Mouse (Mus musculus): ENCODE results near the gene Ccnl1.
A peak's percentile ranks its signal among the peaks of the same experiment; 100 is the strongest.

Gene Ccnl1

DNA sequence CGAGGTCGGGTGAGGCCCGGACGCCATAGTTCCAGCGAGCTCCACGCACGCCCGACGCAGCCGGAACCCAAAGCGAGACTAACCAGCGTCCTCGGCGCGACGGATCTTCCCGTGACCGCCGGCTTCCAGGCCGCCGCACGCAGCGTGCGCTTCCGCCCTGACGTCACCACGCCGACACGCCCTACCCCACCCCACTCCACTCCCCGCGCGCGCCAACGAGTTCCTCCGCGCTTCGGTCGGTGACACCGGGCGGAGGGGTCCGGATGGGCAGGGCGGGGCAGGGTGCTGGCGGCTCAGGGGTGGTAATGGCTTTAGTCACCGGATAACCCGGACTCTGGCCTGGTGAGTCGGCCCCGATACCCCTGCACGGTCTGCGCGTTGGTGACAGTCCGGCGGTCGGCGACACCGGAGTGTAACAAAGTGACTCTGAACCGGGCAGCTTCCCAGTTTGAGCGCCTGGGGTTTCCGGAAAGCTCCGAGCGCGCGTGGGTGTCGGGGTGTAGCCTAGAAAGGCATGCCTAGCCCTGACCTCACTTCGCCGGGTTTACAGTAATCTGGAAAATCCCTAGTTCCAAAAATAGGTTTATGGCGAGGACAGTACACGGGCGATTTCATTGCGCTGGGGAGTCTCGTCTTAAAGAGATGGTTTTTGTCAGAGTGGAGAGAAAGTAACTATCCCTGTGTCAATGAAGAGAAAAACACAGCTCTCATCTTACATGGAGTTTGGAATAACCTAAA lies at the start of gene Ccnl1:
Ccnl1 (minus strand) TSS at position 148 of the 738 bp plus-strand sequence.
- DNase-seq: peak; percentile 94 to 98

DNA sequence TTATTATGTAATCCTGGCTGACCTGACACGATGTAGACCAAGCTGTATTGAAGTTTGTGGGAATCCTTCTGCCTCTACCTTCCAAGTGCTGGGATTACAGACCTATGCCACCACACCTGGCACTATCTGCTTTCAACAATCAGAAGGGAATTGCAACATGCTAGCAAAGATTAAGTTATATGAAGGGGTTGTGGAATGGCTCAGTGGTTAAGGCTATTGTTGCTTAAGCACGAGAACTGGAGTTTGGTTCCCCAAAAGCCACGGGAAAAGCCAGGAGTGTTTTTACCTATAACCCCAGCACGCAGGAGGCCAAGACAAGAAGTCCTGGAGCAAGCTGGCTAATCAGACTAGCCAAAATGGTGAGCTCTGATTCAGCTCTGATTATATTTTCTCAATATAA lies 46.9 kb upstream of the Ccnl1 start:
- no peak for DNase-seq

DNA sequence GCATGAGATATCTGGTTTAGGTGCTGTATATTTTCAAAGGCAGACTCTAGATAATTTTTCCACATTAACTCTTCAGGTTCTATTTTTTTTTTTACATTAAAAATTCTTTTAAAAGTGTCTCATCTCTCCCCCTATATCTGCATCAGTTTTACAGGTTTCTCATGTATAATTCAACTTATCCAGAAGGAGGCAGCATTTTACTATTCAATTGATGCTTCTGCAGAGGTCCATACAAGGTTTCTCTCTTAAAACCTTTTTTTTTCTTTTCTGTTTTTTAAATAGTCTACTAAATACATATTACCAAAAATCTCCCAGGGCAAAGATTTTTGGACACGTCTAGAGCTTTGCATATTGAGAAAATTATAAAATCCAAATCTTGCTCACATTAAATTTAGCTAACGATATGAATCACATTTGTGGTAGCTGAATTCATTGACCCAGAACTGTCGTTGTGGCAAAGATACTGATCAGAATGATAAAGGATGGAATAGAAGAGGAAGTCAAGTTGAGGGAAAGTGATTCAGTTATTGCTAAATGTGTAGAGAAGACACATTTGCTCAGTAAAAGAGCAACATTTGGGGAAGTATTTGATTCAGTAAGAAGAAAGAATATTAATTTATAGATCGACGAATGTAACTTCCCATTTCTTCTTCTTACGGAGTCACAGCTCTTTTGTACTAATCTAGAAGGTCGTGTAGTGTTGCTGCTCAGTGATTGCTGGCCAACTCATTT lies 46.3 kb upstream of the Ccnl1 start:
- DNase-seq: no peak

DNA sequence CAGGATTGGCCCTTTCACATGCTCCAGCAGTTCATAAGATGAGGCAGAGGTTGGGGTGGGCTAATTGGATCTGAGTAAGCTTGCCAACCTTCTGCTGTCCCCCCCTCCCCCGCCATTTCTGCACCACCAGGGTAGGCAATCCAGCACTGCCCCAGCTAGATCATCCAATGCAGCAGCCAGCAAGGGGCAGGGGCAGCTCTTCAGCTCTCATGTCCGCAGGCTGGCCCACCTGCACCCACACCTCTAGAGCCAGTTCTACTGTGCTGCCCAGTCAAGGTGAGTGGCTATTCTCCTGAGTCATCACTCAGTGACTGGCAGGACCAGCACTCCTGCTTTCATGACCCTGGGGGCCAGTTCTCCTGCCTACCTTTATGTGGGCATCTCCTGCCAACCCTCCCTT lies 42.4 kb upstream of the Ccnl1 start:
- no peak for DNase-seq

DNA sequence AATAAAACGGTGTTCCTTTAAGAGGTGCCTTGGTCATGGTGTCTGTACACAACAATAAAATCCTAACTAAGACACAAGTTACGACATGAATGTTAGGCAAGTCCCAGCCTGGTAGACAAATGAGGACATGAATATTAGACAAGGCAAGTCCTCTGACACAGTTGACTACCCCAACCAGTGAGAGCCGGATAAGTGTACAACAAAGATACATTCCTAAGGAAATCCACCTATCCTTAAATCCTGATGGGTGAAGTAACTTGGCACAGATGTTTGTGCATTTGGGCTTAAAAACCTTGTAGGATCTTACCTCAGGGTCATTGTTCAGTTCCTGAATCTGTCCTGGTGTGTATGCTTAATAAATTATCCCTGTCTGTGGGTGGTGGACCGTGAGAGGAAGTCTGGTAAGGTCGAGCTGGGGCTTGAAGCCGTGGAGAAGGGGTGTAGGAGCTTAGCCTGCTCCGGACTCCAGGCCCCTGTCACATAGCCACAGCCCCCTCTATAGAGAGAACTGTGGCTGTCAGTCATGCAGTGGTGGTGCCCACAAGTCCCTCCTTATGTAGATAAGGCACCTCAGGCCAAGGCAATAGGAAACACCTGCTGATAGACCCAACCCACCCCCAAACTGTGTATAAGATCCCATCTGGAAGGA lies 39.4 kb upstream of the Ccnl1 start:
- no peak for DNase-seq

DNA sequence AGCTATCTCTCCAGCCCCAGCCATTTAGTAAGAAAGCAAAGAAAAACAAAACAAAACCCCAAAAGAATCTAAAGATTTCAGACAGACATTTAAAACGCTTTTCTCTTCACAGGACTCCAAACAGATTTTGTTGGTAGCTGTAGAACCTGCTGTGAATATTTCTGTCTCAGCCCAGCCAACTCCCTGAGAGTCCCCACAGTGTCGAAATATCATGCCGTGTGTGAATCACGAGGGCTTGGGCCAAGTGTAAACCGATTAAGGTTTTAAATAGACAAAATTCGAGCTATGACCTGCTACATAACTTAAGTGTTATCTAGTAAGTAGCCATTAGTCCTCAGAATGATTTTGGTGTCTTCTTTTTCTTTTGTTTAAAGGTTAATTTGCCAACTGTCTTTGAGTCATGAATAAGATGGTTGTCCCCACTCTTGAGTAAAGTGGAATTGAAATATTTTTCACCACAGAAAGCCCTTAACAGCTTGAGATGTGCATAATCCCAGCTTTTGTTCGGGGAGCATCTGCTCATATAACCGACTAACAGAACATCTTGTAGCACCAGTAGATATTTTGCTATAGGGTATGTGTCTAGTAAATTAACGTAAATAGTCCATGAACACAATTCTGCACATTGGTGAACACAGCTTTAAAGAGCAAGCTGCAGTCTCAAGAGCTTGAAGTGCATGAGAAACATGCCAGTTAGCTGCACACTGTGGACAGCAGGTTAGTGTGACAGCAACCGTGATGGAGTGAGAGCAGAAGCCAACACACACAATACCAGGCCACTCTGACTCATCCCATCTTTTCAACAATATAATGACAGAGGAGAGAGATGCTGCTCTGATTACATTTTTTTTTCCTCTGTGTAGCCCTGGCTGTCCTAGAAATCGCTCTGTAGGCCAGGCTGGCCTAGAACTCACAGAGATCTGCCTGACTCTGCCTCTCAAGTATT lies 34.6 kb upstream of the Ccnl1 start:
- DNase-seq: peak in 1 of 2 experiments; percentile 23

DNA sequence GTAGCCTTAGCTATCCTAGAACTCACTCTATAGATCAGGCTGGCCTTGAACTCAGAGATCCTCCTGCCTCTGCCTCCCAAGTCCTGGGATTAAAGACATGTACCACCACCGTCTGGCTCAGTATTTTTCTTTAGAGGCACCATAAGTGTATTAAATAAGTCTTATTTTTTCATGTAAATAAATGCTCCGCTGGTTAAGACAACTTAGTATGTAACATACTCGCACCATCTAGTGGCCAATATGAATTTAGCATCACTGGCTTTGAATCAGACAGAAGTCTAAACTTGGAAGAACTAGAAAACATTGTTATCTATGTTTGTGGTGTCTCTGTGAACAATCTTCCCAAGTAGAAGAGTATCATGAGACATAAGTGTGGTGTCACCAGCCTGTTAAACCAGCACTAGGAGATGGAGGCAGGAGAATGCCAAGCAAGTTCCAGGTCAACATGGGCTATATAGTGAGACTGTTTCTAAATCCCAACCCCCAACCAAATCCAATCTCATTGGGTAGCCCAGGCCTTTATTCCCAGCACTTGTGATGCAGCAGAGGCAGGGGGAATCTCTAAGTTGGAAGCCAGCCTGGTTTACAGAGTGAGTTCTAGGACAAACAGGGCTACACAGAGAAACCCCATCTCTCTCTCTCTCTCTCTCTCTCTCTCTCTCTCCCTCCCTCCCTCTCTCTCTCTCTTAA lies 33.1 kb upstream of the Ccnl1 start:
- DNase-seq: peak; percentile 36 to 53

DNA sequence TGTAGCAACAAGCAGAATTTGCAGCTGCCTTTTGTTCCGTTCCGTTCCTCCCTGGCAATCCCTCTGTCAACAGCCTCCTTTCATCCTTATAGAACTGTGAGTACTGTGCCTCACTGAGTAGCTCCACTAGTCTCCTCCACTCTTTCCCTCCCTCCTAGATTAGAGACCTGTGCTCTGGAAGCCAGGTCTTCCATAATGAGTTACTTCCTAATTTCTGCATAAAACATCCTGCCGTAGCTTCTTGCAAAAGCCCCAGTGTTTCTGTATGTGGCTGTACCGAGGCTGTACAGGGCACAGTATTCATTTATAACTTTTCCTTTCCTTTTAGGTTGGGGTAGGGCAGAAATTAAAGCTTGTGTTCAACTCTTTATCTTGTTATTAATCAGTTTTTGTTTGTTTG lies 32.5 kb upstream of the Ccnl1 start:
- DNase-seq: no peak

DNA sequence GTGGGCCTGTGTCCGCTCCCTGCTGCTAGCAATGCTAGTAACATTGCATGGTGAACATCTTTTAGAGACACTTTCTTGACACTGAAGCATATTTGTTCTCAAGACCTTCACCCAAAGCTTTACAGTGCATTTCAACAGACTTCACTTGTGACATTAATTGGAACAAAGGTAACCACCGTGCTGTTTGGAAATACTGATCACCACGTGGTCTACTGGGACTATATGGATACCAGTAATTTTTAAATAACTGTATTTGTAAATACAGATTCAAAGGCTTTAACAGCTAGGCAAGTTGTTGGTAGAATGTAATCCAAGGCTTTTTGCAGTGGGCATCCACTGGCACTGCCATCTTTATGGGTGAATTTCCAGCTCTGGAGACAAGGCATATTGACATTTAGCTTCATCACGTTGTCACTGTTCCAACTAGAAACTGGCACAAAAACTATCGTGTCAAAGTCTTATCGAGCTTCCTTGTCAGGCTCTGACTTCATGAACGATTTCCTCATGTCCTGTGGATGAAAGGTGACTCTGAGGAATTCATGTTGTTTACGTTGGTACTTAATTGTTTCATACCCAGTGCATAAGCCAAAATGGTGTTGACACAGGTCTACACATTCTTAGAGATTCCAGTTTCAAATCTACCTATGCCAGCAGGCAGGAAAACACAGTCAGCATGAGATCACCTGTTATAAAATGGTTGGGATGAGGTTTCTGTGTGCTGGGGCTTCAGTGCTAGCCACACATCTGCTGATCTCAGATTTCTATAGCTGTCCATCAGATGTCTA lies 30.9 kb upstream of the Ccnl1 start:
- no peak for DNase-seq

DNA sequence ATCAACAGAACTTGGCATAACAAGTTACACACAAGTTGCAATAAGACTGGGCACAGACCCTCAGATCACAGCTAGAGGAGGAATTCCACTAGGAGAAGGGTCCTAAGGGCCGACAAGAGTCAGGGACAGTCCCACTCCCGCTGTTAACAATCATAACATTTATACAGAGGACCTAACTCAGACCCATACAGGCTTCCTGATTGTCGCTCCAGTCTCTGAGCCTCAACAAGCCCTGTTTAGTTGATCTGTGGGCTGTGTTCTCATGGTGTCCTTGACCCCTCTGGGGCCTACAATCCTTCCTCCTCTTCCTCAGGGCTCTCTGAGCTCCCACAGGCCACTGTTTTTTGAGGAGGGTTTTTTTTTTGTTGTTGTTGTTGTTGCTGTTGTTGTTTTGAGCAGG lies 18.2 kb upstream of the Ccnl1 start:
- no peak for DNase-seq

DNA sequence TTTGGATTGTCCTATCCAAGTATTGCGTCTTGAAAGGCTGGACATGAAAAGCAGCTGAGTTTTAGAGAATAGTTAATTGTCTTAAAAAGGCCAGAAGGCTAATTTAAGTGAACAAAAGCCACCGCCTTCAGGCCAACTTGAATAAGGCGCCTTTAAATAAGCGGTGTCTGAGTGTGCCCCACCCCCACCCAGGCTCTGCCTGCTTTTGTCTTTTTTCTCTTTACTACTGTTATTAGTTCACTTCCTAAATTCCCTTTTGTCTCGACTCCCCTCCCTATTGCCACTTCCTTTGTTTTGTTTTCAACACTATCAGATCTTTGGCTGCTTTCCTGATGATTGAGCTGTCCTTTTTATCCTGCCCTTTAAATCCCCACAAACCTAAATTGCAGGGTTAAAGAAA lies 17.3 kb upstream of the Ccnl1 start:
- peak; percentile 32 to 50 for DNase-seq

DNA sequence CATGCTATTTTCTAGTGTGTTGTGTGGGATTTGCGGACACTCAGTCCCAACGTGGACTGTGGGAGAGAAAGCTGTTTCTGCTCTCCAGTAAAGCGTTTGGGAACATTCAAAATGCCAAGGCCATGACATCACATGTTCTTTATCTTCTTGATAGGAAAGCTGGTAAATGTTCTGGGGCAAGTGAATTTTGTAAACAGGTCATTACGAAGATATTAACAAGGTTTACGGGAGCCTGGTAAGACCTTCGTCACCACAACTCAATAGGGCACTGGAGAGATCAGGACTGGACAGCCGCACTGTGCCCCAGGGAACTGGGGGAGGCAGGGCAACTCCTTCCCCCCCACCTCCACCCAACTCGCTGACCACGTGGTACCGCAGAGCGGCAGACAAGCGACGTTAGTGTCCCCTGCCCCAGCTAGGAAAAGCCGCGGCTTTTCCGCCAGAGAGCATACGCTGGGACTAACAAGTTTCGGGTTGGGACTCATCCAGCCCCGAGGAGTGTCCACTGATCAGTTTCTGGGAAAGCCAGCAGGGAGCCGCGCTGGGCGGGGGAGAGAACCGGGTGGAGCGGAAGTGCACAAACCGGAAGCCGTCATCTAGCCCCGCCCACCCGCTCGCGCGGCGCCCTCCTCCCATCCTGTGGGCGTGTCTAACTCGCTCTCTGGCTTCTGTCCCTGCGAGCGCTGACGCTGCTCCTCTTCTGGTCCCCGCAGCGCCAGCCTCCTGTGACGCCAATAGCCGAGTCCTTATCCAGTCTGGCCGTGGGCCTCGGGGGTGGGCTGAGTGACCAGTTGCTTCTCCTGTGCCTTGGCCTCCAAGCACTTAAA lies 16.4 kb upstream of the Ccnl1 start:
- peak; percentile 98 to 100 for DNase-seq

DNA sequence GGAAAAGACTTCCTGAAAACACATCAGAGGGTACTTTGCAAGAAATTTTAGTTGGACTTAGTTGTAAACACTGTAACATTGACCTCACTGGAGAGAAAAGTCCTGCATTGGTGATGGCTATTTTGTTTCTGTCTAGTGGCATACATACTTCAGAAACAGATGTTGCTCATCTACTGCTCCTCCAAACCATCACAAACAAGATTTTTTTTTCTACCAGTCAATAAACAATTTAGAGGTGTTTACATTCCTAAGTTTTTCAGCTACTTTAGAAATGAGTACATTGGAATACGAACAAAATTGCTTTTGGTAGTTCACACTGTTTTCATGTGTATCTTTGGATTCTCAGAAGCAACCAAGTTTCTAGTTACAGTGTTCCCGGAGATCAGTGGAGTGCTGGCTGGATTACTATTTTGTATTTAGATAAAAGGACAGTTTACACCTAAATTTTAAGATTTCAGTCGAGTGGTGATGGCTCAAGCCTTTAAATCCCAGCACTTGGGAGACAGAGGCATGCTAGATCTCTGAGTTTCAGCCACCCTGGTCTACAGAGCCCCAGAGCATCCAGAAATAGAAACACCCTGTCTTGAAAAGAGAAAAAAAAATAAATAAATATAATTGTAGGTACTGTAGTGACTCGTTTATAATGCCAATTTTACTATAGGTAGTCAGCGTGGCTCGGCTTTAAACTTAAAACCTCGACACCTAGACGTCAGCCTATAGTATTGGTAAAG lies 15.6 kb upstream of the Ccnl1 start:
- DNase-seq: no peak

DNA sequence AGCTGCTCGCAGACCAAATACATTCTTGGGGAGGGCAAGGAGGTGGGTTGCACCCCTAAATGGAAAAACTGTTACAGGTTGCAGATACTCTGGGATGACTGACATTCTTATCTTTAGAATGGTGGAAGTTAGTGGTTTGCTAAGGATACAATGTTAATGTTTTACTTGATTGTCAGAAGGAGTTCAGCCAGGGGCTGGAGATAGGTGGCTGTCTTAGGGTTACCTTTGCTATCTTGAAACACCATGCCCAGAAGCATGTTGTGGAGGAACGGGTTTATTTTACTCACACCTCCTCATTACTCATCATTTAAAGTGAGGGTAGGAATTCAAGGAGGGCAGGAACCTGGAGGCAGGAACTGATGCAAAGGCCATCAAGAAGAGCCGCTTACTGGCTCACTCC lies 11.1 kb upstream of the Ccnl1 start:
- no peak for DNase-seq

DNA sequence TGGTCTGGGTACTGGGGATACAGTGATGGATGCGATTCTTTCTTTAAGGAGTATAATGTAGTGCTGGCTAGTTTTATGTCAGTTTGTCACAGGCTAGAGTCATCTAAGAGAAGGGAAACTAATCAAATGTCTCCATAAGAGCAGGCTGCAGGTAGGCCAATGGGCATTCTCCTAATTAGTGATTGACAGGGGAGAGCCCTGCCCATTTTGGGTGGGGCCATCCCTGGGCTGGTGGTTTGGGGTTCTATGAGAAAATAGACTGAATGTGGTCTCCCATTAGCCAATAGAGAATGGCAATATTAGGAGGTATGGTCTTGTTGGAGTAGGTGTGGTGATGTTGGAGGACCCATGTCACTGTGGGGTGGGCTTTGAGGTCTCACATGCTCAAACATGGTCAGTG lies 8.3 kb upstream of the Ccnl1 start:
- no peak for DNase-seq

DNA sequence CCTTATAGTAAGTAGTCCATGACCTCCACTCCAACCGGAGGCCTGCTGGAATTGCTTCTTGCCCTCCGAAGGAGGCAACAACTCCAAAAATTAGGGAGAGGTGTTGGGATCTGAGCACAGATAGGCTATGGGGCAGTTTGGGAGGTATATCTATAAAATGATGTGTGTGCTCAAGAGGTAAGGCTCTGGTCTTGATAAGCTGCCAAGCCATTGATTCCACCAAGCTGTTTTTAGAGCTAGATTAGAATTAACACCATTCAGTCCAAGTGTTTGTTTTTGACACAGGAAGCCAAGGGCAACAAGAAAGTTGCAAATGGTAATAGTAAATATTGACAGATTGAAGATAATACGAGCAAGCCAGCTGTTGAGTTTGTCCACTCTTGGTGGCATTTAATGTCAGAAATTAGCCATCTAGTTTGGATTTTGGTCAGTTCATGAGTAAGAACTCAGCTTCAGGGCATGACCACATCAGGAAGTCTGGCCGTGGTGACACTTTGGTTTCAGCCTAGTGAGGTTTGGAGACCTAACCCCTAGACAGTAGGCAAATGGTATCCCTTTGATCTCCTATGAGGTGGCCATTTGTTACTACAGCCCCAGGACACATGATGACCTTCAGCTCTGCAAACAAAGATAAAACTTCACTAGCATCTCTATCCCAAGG lies 4.4 kb upstream of the Ccnl1 start:
- DNase-seq: no peak

DNA sequence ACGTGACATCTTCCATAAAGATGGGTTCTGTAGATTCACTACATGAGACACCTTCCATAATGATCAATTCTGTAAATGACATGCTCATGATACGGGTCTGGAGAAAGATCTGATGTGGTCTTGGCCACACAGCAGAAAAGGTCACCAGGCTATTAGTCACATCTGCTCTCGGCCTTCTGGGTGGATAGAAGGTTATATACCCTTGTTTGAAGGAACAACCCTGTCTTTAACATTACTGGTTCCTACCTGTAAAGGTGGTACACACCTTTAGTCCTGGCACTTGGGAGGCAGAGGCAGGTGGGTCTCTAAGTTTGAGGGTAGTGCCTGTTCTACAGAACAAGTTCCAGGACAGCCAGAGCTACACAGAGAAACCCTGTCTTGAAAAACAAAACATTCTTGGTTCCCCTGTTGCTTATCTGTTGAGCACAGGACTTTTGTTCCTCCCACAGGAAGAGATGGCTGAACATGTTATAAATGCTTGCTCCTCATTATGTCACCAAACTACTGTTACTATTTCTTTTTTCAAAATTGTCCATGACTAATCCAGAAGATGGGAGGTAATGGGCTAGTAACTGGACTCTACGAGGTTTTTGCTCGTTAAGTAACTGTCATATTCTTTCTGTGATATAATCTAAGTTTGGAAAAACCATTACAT lies 2.4 kb upstream of the Ccnl1 start:
- no peak for DNase-seq

DNA sequence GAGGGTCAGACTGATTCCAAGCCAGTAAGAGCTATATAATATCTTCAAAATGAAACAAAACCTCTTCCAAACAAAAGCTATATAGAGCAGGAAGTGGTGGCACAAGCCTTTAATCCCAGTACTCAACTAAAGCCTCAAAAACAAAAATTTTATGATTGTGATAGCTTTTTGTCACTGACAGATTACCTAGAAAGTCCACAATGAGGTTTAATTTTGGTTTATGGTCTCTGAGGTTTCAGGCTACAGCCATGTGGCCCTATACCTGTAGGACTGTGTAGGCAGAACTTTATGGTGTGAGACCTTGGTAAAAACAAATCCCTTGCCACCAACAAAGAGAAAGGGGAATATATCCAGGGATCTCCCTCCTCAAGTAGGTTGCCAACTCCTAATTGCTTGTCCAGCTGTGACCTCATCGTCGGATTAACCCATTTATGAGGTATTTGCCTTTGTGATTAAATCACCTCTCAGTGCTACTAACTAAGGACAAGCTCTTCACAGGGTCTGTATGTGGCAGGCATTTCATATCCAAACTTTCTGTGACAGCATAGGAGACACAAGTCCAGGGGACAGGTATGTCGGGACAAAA lies 1.5 kb upstream of the Ccnl1 start:
- DNase-seq: no peak
